Mouse (Mus musculus): ENCODE data around the gene Elmod1.

GRCm38 (mm10) chr9:53973241-53973640 lies 1.9 kb downstream of the Elmod1 start:
- TF ChIP-seq CTCF (IDR thresholded peaks at IDR 0.05; ENCODE audit: control insufficient read depth, insufficient read depth, low read length) (no peak), POLR2A (IDR thresholded peaks at IDR 0.05; ENCODE audit: borderline replicate concordance, control insufficient read depth, low read depth, low read length) (no peak)
